ENCODE assay signal across 31 mouse cellular contexts in genomic region chr7:46086378-46086777, GRCm38 (mm10). TPM values are rescaled to one million over a fixed set of nuclear protein-coding genes. Genes with fewer than 3 reads are reported as not detected.
DNase-seq lines count a peak whose midpoint lies in the region; ATAC-seq and TF ChIP-seq lines count a peak whose summit lies in the region.
"Had no signal": no experiment of that assay in that cellular context is flagged by ENCODE, and none has a peak within 500 bp of the region (broad histone marks: within the 10 kb centered on the region; RNA-seq: fewer than 3 reads in every experiment).

No protein-coding gene starts in this region.

- no peak overlapping the region for H3K4me2 ChIP-seq in liver, embryonic 13.5 days
- H3K4me2 ChIP-seq in liver, postnatal 0 days (ENCODE audit: low read depth, low read length): no peak overlapping the region
- H3K4me2 ChIP-seq in CH12.LX (ENCODE audit: insufficient read depth, low read depth, poor library complexity, severe bottlenecking): no peak overlapping the region
- H3K4me2 ChIP-seq in stomach, postnatal 0 days (replicated peaks; ENCODE audit: low read depth): no peak overlapping the region
- no peak overlapping the region for H3K4me2 ChIP-seq in intestine, embryonic 15.5 days (replicated peaks)
- H3K4me2 ChIP-seq: heart, embryonic 12.5 days; heart, embryonic 15.5 days; hindbrain, embryonic 13.5 days had no signal

- H3K9ac ChIP-seq in liver, embryonic 13.5 days: no peak overlapping the region
- H3K9ac ChIP-seq in liver, postnatal 0 days (replicated peaks): no peak overlapping the region
- no peak overlapping the region for H3K9ac ChIP-seq in CH12.LX (ENCODE audit: insufficient read depth, low read depth)
- H3K9ac ChIP-seq in stomach, postnatal 0 days (ENCODE audit: low read length): no peak overlapping the region
- no peak overlapping the region for H3K9ac ChIP-seq in intestine, embryonic 15.5 days
- H3K9ac ChIP-seq: forebrain, postnatal 0 days; heart, embryonic 12.5 days; heart, embryonic 15.5 days; hindbrain, embryonic 13.5 days had no signal

- no peaks in the 10 kb centered on the region for H3K79me2 ChIP-seq in CH12.LX (replicated peaks; ENCODE audit: control insufficient read depth, extremely low read depth, insufficient read depth, poor library complexity, severe bottlenecking)

- 0 out of 2 replicates have a peak, but pooled peaks have one; percentile 26 for ATAC-seq in liver, embryonic 13.5 days (ENCODE audit: low read depth)
- ATAC-seq in liver, postnatal 0 days: no peak
- ATAC-seq in stomach, postnatal 0 days (ENCODE audit: low FRiP score, low TSS enrichment): peak; percentile 61
- no peak for ATAC-seq in intestine, embryonic 15.5 days
- ATAC-seq: CD4-positive, CD25-positive, alpha-beta regulatory T cell, adult 4 months; forebrain, embryonic 14.5 days; forebrain, postnatal 0 days; hindbrain, embryonic 16.5 days; intestine, embryonic 16.5 days had no signal

- WGBS in liver, embryonic 13.5 days (ENCODE audit: insufficient replicate concordance): 72% methylated on average over 6 of the region's 6 CpGs
- WGBS in liver, postnatal 0 days (ENCODE audit: insufficient replicate concordance): 80% methylated on average over 6 of the region's 6 CpGs
- 62% methylated on average over 6 of the region's 6 CpGs for WGBS in stomach, postnatal 0 days
- WGBS in intestine, embryonic 15.5 days: 85% methylated on average over 6 of the region's 6 CpGs

- H3K27ac ChIP-seq in liver, embryonic 13.5 days: no peak overlapping the region
- no peak overlapping the region for H3K27ac ChIP-seq in liver, postnatal 0 days (ENCODE audit: low read depth)
- no peak overlapping the region for H3K27ac ChIP-seq in CH12.LX (ENCODE audit: insufficient read depth, low read depth)
- peak overlapping the region; percentile 35; the same call in 1 of the 2 replicates for H3K27ac ChIP-seq in stomach, postnatal 0 days (replicated peaks)
- H3K27ac ChIP-seq in intestine, embryonic 15.5 days: no peak overlapping the region
- H3K27ac ChIP-seq: forebrain, embryonic 10.5 days; gastrocnemius, adult 2 months; heart, embryonic 15.5 days; hindbrain, embryonic 10.5 days; hindbrain, embryonic 13.5 days had no signal

- H3K27me3 ChIP-seq in liver, embryonic 13.5 days: no peaks in the 10 kb centered on the region
- no peaks in the 10 kb centered on the region for H3K27me3 ChIP-seq in liver, postnatal 0 days (ENCODE audit: insufficient read depth, low read length)
- H3K27me3 ChIP-seq in CH12.LX (replicated peaks): peaks cover 14% of the 10 kb centered on the region
- no peaks in the 10 kb centered on the region for H3K27me3 ChIP-seq in stomach, postnatal 0 days (ENCODE audit: control insufficient read depth, insufficient read depth, low read length)
- no peaks in the 10 kb centered on the region for H3K27me3 ChIP-seq in intestine, embryonic 15.5 days (replicated peaks)
- H3K27me3 ChIP-seq: heart, embryonic 12.5 days; heart, embryonic 15.5 days; hindbrain, embryonic 13.5 days had no signal

- in situ Hi-C loops in CH12.LX (cut with MboI; ENCODE audit: low pct_ligation_motif_present, low pct_unique_long_range_greater_than_20kb, low sequenced_read_pairs): no loop called here

- no peak for TF ChIP-seq POLR2A in CH12.LX (IDR thresholded peaks at IDR 0.05; ENCODE audit: low read depth, low read length)

- TF ChIP-seq RAD21 in CH12.LX (IDR thresholded peaks at IDR 0.05; ENCODE audit: low read depth, low read length): no peak

- peaks cover 33% of the 10 kb centered on the region for H3K36me3 ChIP-seq in liver, embryonic 13.5 days
- peaks cover 24% of the 10 kb centered on the region for H3K36me3 ChIP-seq in liver, postnatal 0 days (replicated peaks; ENCODE audit: insufficient read depth, low read length)
- H3K36me3 ChIP-seq in CH12.LX (replicated peaks in 1 of 2; ENCODE audit: control insufficient read depth in 1 of 2, insufficient read depth in 1 of 2, low read length in 1 of 2): peaks cover 28 to 50% of the 10 kb centered on the region in 2 experiments
- H3K36me3 ChIP-seq in stomach, postnatal 0 days (ENCODE audit: control insufficient read depth, insufficient read depth, low read length): peaks cover 9% of the 10 kb centered on the region
- H3K36me3 ChIP-seq in intestine, embryonic 15.5 days: peaks cover 19% of the 10 kb centered on the region

- H3K9me3 ChIP-seq in liver, embryonic 13.5 days (replicated peaks): no peaks in the 10 kb centered on the region
- H3K9me3 ChIP-seq in liver, postnatal 0 days (ENCODE audit: low read length): no peaks in the 10 kb centered on the region
- no peaks in the 10 kb centered on the region for H3K9me3 ChIP-seq in CH12.LX (replicated peaks; ENCODE audit: low read length)
- no peaks in the 10 kb centered on the region for H3K9me3 ChIP-seq in stomach, postnatal 0 days (ENCODE audit: control insufficient read depth, low read length)
- H3K9me3 ChIP-seq in intestine, embryonic 15.5 days: no peaks in the 10 kb centered on the region
- H3K9me3 ChIP-seq: G1E; heart, embryonic 12.5 days; heart, embryonic 15.5 days had no signal

- TF ChIP-seq EP300 in liver, postnatal 0 days (IDR thresholded peaks at IDR 0.05; ENCODE audit: low read depth): no peak
- TF ChIP-seq EP300 in CH12.LX (IDR thresholded peaks at IDR 0.05; ENCODE audit: low read length): no peak
- TF ChIP-seq EP300 in stomach, postnatal 0 days (optimal IDR thresholded peaks at IDR 0.05): no peak

- no peak overlapping the region for H3K4me3 ChIP-seq in liver, embryonic 13.5 days (replicated peaks)
- no peak overlapping the region for H3K4me3 ChIP-seq in liver, postnatal 0 days (ENCODE audit: low read depth, low read length)
- H3K4me3 ChIP-seq in CH12.LX (replicated peaks in 1 of 3; ENCODE audit: low read depth in 2 of 3, low read length in 2 of 3, poor library complexity in 1 of 3): no peak overlapping the region
- H3K4me3 ChIP-seq in stomach, postnatal 0 days (ENCODE audit: low read depth, low read length): no peak overlapping the region
- no peak overlapping the region for H3K4me3 ChIP-seq in intestine, embryonic 15.5 days (replicated peaks)
- H3K4me3 ChIP-seq: forebrain, embryonic 10.5 days; gastrocnemius, adult 2 months; heart, embryonic 12.5 days; heart, embryonic 15.5 days; hindbrain, embryonic 10.5 days; hindbrain, embryonic 13.5 days had no signal

- no peak for DNase-seq in liver, embryonic 13.5 days
- no peak for DNase-seq in liver, postnatal 0 days
- peak; percentile 17 for DNase-seq in CH12.LX (ENCODE audit: extremely low read depth)
- peak; percentile 50 for DNase-seq in NIH3T3 (ENCODE audit: low read depth)
- peak; percentile 68 for DNase-seq in stomach, postnatal 0 days (ENCODE audit: low spot score)
- DNase-seq in natural killer cell, adult 2 months (ENCODE audit: low spot score in 2 of 2): no peak
- DNase-seq in urinary bladder, postnatal 36 days (ENCODE audit: low spot score in 2 of 2): no peak
- DNase-seq: adrenal gland, adult 2 months; adrenal gland, postnatal 14 days; cerebellum, adult 11 months; cerebellum, adult 2 months; cerebellum, postnatal 10 days; forebrain, postnatal 0 days; gastrocnemius, adult 2 months; gastrocnemius, postnatal 14 days; heart, adult 11 months; heart, postnatal 10 days; heart, postnatal 36 days; kidney, adult 18-20 months had no signal

- dilution Hi-C loops in CH12.LX (cut with MboI; ENCODE audit: extremely low pct_ligation_motif_present, extremely low pct_unique_long_range_greater_than_20kb, low sequenced_read_pairs): no loop called here

- peaks cover 12% of the 10 kb centered on the region; the same call in 1 of the 2 replicates for H3K4me1 ChIP-seq in liver, embryonic 13.5 days (replicated peaks)
- H3K4me1 ChIP-seq in liver, postnatal 0 days (ENCODE audit: insufficient read depth): no peaks in the 10 kb centered on the region; the same call in 1 of the 2 replicates
- no peaks in the 10 kb centered on the region for H3K4me1 ChIP-seq in CH12.LX (ENCODE audit: control insufficient read depth in 1 of 2, insufficient read depth in 2 of 2)
- no peaks in the 10 kb centered on the region for H3K4me1 ChIP-seq in stomach, postnatal 0 days (replicated peaks; ENCODE audit: control insufficient read depth, insufficient read depth)
- H3K4me1 ChIP-seq in intestine, embryonic 15.5 days (replicated peaks): 0 out of 2 replicates have a peak, but pooled peaks cover 8% of the 10 kb centered on the region
- H3K4me1 ChIP-seq: hindbrain, embryonic 10.5 days had no signal

- no peak for TF ChIP-seq CTCF in liver, postnatal 0 days (IDR thresholded peaks at IDR 0.05; ENCODE audit: low read depth)
- no peak for TF ChIP-seq CTCF in CH12.LX (conservative IDR thresholded peaks at IDR 0.05 in 1 of 2, IDR thresholded peaks at IDR 0.05 in 1 of 2; ENCODE audit: low read depth in 2 of 2, low read length in 2 of 2)
- no peak for TF ChIP-seq CTCF in stomach, postnatal 0 days (IDR thresholded peaks at IDR 0.05; ENCODE audit: low read depth)

TF ChIP-seq in CH12.LX, 34 proteins besides CTCF, POLR2A, EP300 and RAD21 (continues in another document):
- TF ChIP-seq PAX5 (IDR thresholded peaks at IDR 0.05; ENCODE audit: low read length): no peak

RNA-seq across cellular contexts. Expression of gene Kcnj11, which starts 14.2 kb away (rescaled TPM):
- polyA plus RNA-seq in liver, embryonic 13.5 days (2015; fragmentation: Nextera tagmentation; extraction: Ambion mirVana): 0.13 TPM in 1 of 2 replicates, not detected in the other
- polyA plus RNA-seq in liver, postnatal 0 days (2015; fragmentation: Nextera tagmentation; extraction: Ambion mirVana): not detected in 2 replicates
- total RNA-seq in CH12.LX (2012; rRNA removed) (not detected in 2 replicates), CH12.LX (2014; rRNA removed) (not detected in 2 replicates)
- polyA plus RNA-seq in CH12.LX (2012; ENCODE audit: insufficient read length, low read depth): not detected in 2 replicates
- polyA plus RNA-seq in stomach, postnatal 0 days (2015; fragmentation: Nextera tagmentation; extraction: Ambion mirVana): 0.61 and 0.81 TPM in 2 replicates
- polyA plus RNA-seq in intestine, embryonic 15.5 days (2015; fragmentation: Nextera tagmentation; extraction: Ambion mirVana): 0.77 and 0.91 TPM in 2 replicates
- total RNA-seq: G1E had no signal
- polyA plus RNA-seq: C2C12; CD4-positive, CD25-positive, alpha-beta regulatory T cell, adult 4 months; G1E had no signal

RNA-seq across cellular contexts. Expression of gene Nomo1, which starts 52.9 kb away (rescaled TPM):
- polyA plus RNA-seq in liver, embryonic 13.5 days (2015; fragmentation: Nextera tagmentation; extraction: Ambion mirVana): 30.8 and 34.2 TPM in 2 replicates
- 18.4 and 19.9 TPM in 2 replicates for polyA plus RNA-seq in liver, postnatal 0 days (2015; fragmentation: Nextera tagmentation; extraction: Ambion mirVana)
- total RNA-seq in CH12.LX (2012; rRNA removed) (89.6 and 102 TPM in 2 replicates), CH12.LX (2014; rRNA removed) (41.9 and 43.4 TPM in 2 replicates)
- 97.8 and 103 TPM in 2 replicates for polyA plus RNA-seq in CH12.LX (2012; ENCODE audit: insufficient read length, low read depth)
- polyA plus RNA-seq in stomach, postnatal 0 days (2015; fragmentation: Nextera tagmentation; extraction: Ambion mirVana): 19.3 and 20.3 TPM in 2 replicates
- 80.4 and 84.7 TPM in 2 replicates for polyA plus RNA-seq in intestine, embryonic 15.5 days (2015; fragmentation: Nextera tagmentation; extraction: Ambion mirVana)

RNA-seq across cellular contexts. Expression of gene Abcc6, which starts 56.3 kb away (rescaled TPM):
- 4.5 and 4.8 TPM in 2 replicates for polyA plus RNA-seq in liver, embryonic 13.5 days (2015; fragmentation: Nextera tagmentation; extraction: Ambion mirVana)
- polyA plus RNA-seq in liver, postnatal 0 days (2015; fragmentation: Nextera tagmentation; extraction: Ambion mirVana): 9.9 and 10.8 TPM in 2 replicates
- total RNA-seq in CH12.LX (2012; rRNA removed) (9.0 and 10.5 TPM in 2 replicates), CH12.LX (2014; rRNA removed) (2.2 and 7.8 TPM in 2 replicates)
- polyA plus RNA-seq in CH12.LX (2012; ENCODE audit: insufficient read length, low read depth): 6.4 and 7.4 TPM in 2 replicates
- 0.44 and 0.87 TPM in 2 replicates for polyA plus RNA-seq in stomach, postnatal 0 days (2015; fragmentation: Nextera tagmentation; extraction: Ambion mirVana)
- 3.2 and 3.3 TPM in 2 replicates for polyA plus RNA-seq in intestine, embryonic 15.5 days (2015; fragmentation: Nextera tagmentation; extraction: Ambion mirVana)
- total RNA-seq: heart, postnatal 10 days; heart, postnatal 36 days had no signal
- polyA plus RNA-seq: C2C12; CD4-positive, CD25-positive, alpha-beta regulatory T cell, adult 4 months; G1E; heart, embryonic 15.5 days had no signal

Comparison
In these comparisons a context has a peak if more than half of its experiments do, and no peak if none do; other contexts are left out.
1. ATAC-seq: peak in liver, embryonic 13.5 days (single experiment) and stomach, postnatal 0 days (single experiment); none in liver, postnatal 0 days (single experiment) and intestine, embryonic 15.5 days (single experiment).
2. DNase-seq: peak in CH12.LX (single experiment), NIH3T3 (single experiment) and stomach, postnatal 0 days (single experiment); none in liver, embryonic 13.5 days (single experiment), liver, postnatal 0 days (single experiment), natural killer cell, adult 2 months (0 of 2) and urinary bladder, postnatal 36 days (0 of 2).